ENCODE assay signal across 15 mouse cellular contexts in genomic region chr13:97262676-97263075, GRCm38 (mm10).
"Had no signal": no experiment of that assay in that cellular context is flagged by ENCODE, and none has a peak within 500 bp of the region (broad histone marks: within the 10 kb centered on the region; RNA-seq: fewer than 3 reads in every experiment).

No protein-coding gene starts in this region.

- H3K4me3 ChIP-seq: kidney, embryonic 15.5 days; limb, embryonic 15.5 days; liver, embryonic 13.5 days; lung, embryonic 15.5 days; megakaryocyte, embryonic 14.5 days; stomach, embryonic 15.5 days had no signal

- ATAC-seq: liver, postnatal 0 days had no signal

- DNase-seq: kidney, adult 2 months; kidney, postnatal 14 days; left cerebral cortex, postnatal 4 days; liver, embryonic 13.5 days; liver, postnatal 0 days; lung, postnatal 14 days; right cerebral cortex, postnatal 14 days; thymus, adult 2 months; thymus, postnatal 25 days had no signal

- H3K9ac ChIP-seq: kidney, embryonic 15.5 days; limb, embryonic 15.5 days; liver, embryonic 13.5 days; liver, postnatal 0 days; lung, embryonic 15.5 days; stomach, embryonic 15.5 days had no signal

- H3K27ac ChIP-seq: kidney, embryonic 15.5 days; limb, embryonic 15.5 days; liver, embryonic 13.5 days; lung, embryonic 15.5 days; macrophage; stomach, embryonic 15.5 days had no signal

- H3K4me2 ChIP-seq: kidney, embryonic 15.5 days; limb, embryonic 15.5 days; liver, embryonic 13.5 days; lung, embryonic 15.5 days; stomach, embryonic 15.5 days had no signal

- H3K36me3 ChIP-seq: kidney, embryonic 15.5 days; limb, embryonic 15.5 days; liver, embryonic 13.5 days; lung, embryonic 15.5 days; stomach, embryonic 15.5 days had no signal

- H3K4me1 ChIP-seq: liver, embryonic 13.5 days; megakaryocyte, embryonic 14.5 days had no signal

- H3K27me3 ChIP-seq: limb, embryonic 15.5 days; liver, embryonic 13.5 days; lung, embryonic 15.5 days; stomach, embryonic 15.5 days had no signal

- H3K9me3 ChIP-seq: kidney, embryonic 15.5 days; limb, embryonic 15.5 days; liver, embryonic 13.5 days; lung, embryonic 15.5 days; stomach, embryonic 15.5 days had no signal
